ENCODE assay signal across 8 mouse cellular contexts in the genomic region with DNA sequence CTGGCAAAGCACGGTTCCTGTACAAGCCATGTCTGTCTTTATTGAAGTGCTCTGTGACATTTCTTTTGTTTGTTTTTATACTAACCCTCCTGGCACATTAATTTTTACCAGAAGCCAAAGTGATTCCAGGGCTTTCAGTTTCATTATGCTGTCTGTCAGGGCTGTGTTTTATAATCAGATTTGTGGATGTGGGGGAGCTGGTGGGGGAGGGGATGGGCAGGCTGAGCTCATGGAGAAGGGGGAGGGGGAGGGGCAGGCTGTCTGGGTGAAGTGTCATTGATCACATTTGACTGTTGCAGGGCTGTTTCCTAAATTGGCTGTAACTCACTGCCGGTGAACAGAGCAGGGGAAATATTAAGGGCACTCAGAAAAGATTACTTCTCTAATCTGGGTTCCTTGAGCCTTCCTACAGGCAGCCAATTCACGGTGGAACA.
DNase-seq lines count a peak whose midpoint lies in the region; ATAC-seq and TF ChIP-seq lines count a peak whose summit lies in the region.

No protein-coding gene starts in this region.

- no peaks in the 10 kb centered on the region for H3K27me3 ChIP-seq in limb, embryonic 11.5 days (ENCODE audit: control insufficient read depth, insufficient read depth, low read length)
- no peaks in the 10 kb centered on the region for H3K27me3 ChIP-seq in limb, embryonic 10.5 days (ENCODE audit: low read depth, poor library complexity, severe bottlenecking)
- no peaks in the 10 kb centered on the region for H3K27me3 ChIP-seq in midbrain, embryonic 16.5 days (ENCODE audit: control insufficient read depth, insufficient read depth, low read depth, low read length)

- no peaks in the 10 kb centered on the region for H3K36me3 ChIP-seq in limb, embryonic 11.5 days (ENCODE audit: control insufficient read depth, insufficient read depth, low read length)
- peaks cover 2% of the 10 kb centered on the region; the same call in 1 of the 2 replicates for H3K36me3 ChIP-seq in limb, embryonic 10.5 days
- no peaks in the 10 kb centered on the region for H3K36me3 ChIP-seq in midbrain, embryonic 16.5 days (ENCODE audit: control insufficient read depth, insufficient read depth, low read length)

- H3K9ac ChIP-seq in limb, embryonic 11.5 days (ENCODE audit: low read length) = no peak overlapping the region
- H3K9ac ChIP-seq in midbrain, embryonic 16.5 days (ENCODE audit: low read depth, low read length) = no peak overlapping the region

- H3K27ac ChIP-seq in limb, embryonic 11.5 days (replicated peaks; ENCODE audit: low read depth, low read length) = no peak overlapping the region
- H3K27ac ChIP-seq in limb, embryonic 10.5 days = no peak overlapping the region
- H3K27ac ChIP-seq in midbrain, embryonic 16.5 days (ENCODE audit: low read length) = peak overlapping the region; percentile 31; the same call in 1 of the 2 replicates

- H3K4me2 ChIP-seq in limb, embryonic 11.5 days (ENCODE audit: low read depth, severe bottlenecking) = no peak overlapping the region
- no peak overlapping the region for H3K4me2 ChIP-seq in midbrain, embryonic 16.5 days (ENCODE audit: low read length)

- no peak for TF ChIP-seq CTCF in brain, embryonic 14.5 days (IDR thresholded peaks at IDR 0.05; ENCODE audit: borderline replicate concordance, extremely low read depth, insufficient read depth, insufficient read length)

- no peak for ATAC-seq in limb, embryonic 11.5 days (ENCODE audit: insufficient number of reproducible peaks, low FRiP score, low TSS enrichment, low read depth)
- ATAC-seq in hematopoietic stem cell, adult 5-6 weeks (replicated peaks in 1 of 2; ENCODE audit: insufficient read depth in 1 of 2, low FRiP score in 2 of 2, low TSS enrichment in 1 of 2, low read depth in 1 of 2, poor library complexity in 2 of 2, severe bottlenecking in 2 of 2) = peak; percentile 49 to 59; a peak in 3 of 4 replicates
- peak; percentile 54; the same call in 1 of the 2 replicates for ATAC-seq in midbrain, embryonic 16.5 days

- TF ChIP-seq POLR2A in brain, embryonic 14.5 days (IDR thresholded peaks at IDR 0.05; ENCODE audit: borderline replicate concordance, extremely low read depth, insufficient read depth, insufficient read length, poor library complexity, severe bottlenecking) = no peak

- peak; percentile 32 for DNase-seq in limb, embryonic 11.5 days (ENCODE audit: low spot score)
- DNase-seq in limb, embryonic 10.5 days (ENCODE audit: low spot score) = no peak
- DNase-seq in brain, embryonic 14.5 days (ENCODE audit: low read depth) = peak; percentile 85
- no peak for DNase-seq in right cerebral cortex, adult 18-20 months
- no peak for DNase-seq in gastrocnemius, postnatal 4 days (ENCODE audit: low spot score in 2 of 2)
- no peak for DNase-seq in gastrocnemius, adult 18-20 months (ENCODE audit: low spot score)

- no peaks in the 10 kb centered on the region; the same call in 1 of the 2 replicates for H3K4me1 ChIP-seq in limb, embryonic 11.5 days (ENCODE audit: control insufficient read depth, insufficient read depth, low read length)
- peaks cover 9% of the 10 kb centered on the region for H3K4me1 ChIP-seq in limb, embryonic 10.5 days
- H3K4me1 ChIP-seq in midbrain, embryonic 16.5 days (ENCODE audit: control insufficient read depth, insufficient read depth, low read length) = peaks cover 9% of the 10 kb centered on the region; the same call in 1 of the 2 replicates

- no peak overlapping the region for H3K4me3 ChIP-seq in limb, embryonic 11.5 days (ENCODE audit: low read depth, low read length)
- no peak overlapping the region for H3K4me3 ChIP-seq in limb, embryonic 10.5 days
- H3K4me3 ChIP-seq in midbrain, embryonic 16.5 days (ENCODE audit: low read depth, low read length) = no peak overlapping the region

- no peaks in the 10 kb centered on the region for H3K9me3 ChIP-seq in limb, embryonic 11.5 days (ENCODE audit: control insufficient read depth, low read length)
- H3K9me3 ChIP-seq in limb, embryonic 10.5 days (replicated peaks) = no peaks in the 10 kb centered on the region
- no peaks in the 10 kb centered on the region for H3K9me3 ChIP-seq in midbrain, embryonic 16.5 days (replicated peaks; ENCODE audit: control insufficient read depth, low read length, poor library complexity, severe bottlenecking)

- WGBS in limb, embryonic 11.5 days = 28% methylated on average over 3 of the region's 3 CpGs
- 29% methylated on average over 3 of the region's 3 CpGs for WGBS in limb, embryonic 10.5 days
- WGBS in midbrain, embryonic 16.5 days = 19% methylated on average over 3 of the region's 3 CpGs

Comparison
In these comparisons a context has a peak if more than half of its experiments do, and no peak if none do; other contexts are left out.
1. DNase-seq: peak in limb, embryonic 11.5 days (single experiment) and brain, embryonic 14.5 days (single experiment); none in limb, embryonic 10.5 days (single experiment), right cerebral cortex, adult 18-20 months (single experiment), gastrocnemius, postnatal 4 days (0 of 2) and gastrocnemius, adult 18-20 months (single experiment).